Mouse (Mus musculus): ENCODE measurements around the gene Elfn1.
A peak's percentile ranks its signal among the peaks of the same experiment; 100 is the strongest.

The Elfn1 gene

GRCm38 (mm10) chr5:139911506-139911905 is 3.8 kb downstream of the Elfn1 start:
- no peak for DNase-seq

- no peak for DNase-seq
Observed at GRCm38 (mm10) chr5:139912121-139912771, 4.5 kb downstream of the Elfn1 start.

- DNase-seq = no peak
Observed at GRCm38 (mm10) chr5:139921666-139922065, 13.9 kb downstream of the Elfn1 start.

- DNase-seq = no peak
Observed at GRCm38 (mm10) chr5:139923867-139924266, 16.1 kb downstream of the Elfn1 start.

- no peak for DNase-seq
Observed at GRCm38 (mm10) chr5:139930102-139930501, 22.4 kb downstream of the Elfn1 start.

GRCm38 (mm10) chr5:139930927-139931351 is 23.2 kb downstream of the Elfn1 start:
- peak; percentile 36 for DNase-seq

GRCm38 (mm10) chr5:139931947-139932540 is 24.3 kb downstream of the Elfn1 start:
- no peak for DNase-seq

GRCm38 (mm10) chr5:139932595-139933271 is 25.0 kb downstream of the Elfn1 start:
- peak; percentile 61 for DNase-seq

GRCm38 (mm10) chr5:139933476-139933875 is 25.7 kb downstream of the Elfn1 start:
- peak; percentile 55 for DNase-seq

- no peak for DNase-seq
Observed at GRCm38 (mm10) chr5:139936431-139936830, 28.7 kb downstream of the Elfn1 start.

- no peak for DNase-seq
Observed at GRCm38 (mm10) chr5:139944697-139945096, 37.0 kb downstream of the Elfn1 start.

- DNase-seq = no peak
Observed at GRCm38 (mm10) chr5:139945715-139946364, 38.1 kb downstream of the Elfn1 start.

GRCm38 (mm10) chr5:139947446-139947845 is 39.7 kb downstream of the Elfn1 start:
- DNase-seq = no peak

- DNase-seq = no peak
Observed at GRCm38 (mm10) chr5:139948552-139948951, 40.8 kb downstream of the Elfn1 start.

GRCm38 (mm10) chr5:139949363-139949762 is 41.6 kb downstream of the Elfn1 start:
- no peak for DNase-seq

GRCm38 (mm10) chr5:139949975-139950578 is 42.3 kb downstream of the Elfn1 start:
- DNase-seq = no peak

GRCm38 (mm10) chr5:139956859-139957258 is 49.1 kb downstream of the Elfn1 start:
- DNase-seq = no peak

- no peak for DNase-seq
Observed at GRCm38 (mm10) chr5:139959741-139960140, 52.0 kb downstream of the Elfn1 start.

- DNase-seq = no peak
Observed at GRCm38 (mm10) chr5:139964391-139964790, 56.6 kb downstream of the Elfn1 start.

- no peak for DNase-seq
Observed at GRCm38 (mm10) chr5:139965596-139965995, 57.9 kb downstream of the Elfn1 start.

GRCm38 (mm10) chr5:139969151-139969948 is 61.6 kb downstream of the Elfn1 start:
- DNase-seq = no peak

- no peak for DNase-seq
Observed at GRCm38 (mm10) chr5:139970186-139970631, 62.5 kb downstream of the Elfn1 start.

All from liver (tissue).